ENCODE assay signal across 8 mouse cellular contexts in the genomic region with DNA sequence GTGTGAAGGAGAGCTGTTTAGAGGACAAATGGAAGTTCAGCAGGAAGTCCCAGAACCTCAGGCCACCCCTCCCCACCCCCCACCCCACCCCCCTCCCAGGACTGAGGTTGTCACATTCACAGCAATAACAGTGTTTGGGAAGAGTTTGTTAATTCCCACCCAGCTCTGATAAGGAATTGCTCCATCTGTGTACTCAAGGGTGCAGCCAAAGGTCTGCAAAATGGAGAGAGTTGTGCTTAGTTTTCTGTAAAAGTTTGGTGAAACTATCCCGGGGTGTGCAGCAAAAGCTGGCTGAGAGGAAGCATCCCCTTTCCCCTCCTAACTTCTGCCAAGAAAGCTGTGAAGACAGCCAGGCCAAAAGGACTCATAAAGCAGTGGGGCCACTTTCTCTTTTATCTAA. TPM values are rescaled to one million over a fixed set of nuclear protein-coding genes. Genes with fewer than 3 reads are reported as not detected.
DNase-seq lines count a peak whose midpoint lies in the region; ATAC-seq lines count a peak whose summit lies in the region.

No protein-coding gene starts in this region.

- H3K9me3 ChIP-seq in megakaryocyte, embryonic 14.5 days = no peaks in the 10 kb centered on the region
- H3K9me3 ChIP-seq in heart, embryonic 11.5 days (replicated peaks; ENCODE audit: control insufficient read depth, low read length) = no peaks in the 10 kb centered on the region
- no peaks in the 10 kb centered on the region for H3K9me3 ChIP-seq in midbrain, embryonic 15.5 days

- peaks cover under 1% of the 10 kb centered on the region for H3K27me3 ChIP-seq in megakaryocyte, embryonic 14.5 days (replicated peaks)
- no peaks in the 10 kb centered on the region for H3K27me3 ChIP-seq in heart, embryonic 11.5 days (ENCODE audit: control insufficient read depth, insufficient read depth, low read length)
- no peaks in the 10 kb centered on the region for H3K27me3 ChIP-seq in midbrain, embryonic 15.5 days (replicated peaks)

- 20% methylated on average over 1 of the region's 1 CpGs for WGBS in heart, embryonic 11.5 days (ENCODE audit: insufficient replicate concordance)
- 50% methylated on average over 1 of the region's 1 CpGs for WGBS in midbrain, embryonic 15.5 days

- H3K4me1 ChIP-seq in megakaryocyte, embryonic 14.5 days = peaks cover 67% of the 10 kb centered on the region
- peaks cover 17% of the 10 kb centered on the region for H3K4me1 ChIP-seq in heart, embryonic 11.5 days (ENCODE audit: control insufficient read depth, insufficient read depth, low read length)
- peaks cover 17% of the 10 kb centered on the region for H3K4me1 ChIP-seq in midbrain, embryonic 15.5 days

- H3K4me2 ChIP-seq in heart, embryonic 11.5 days = peak overlapping the region; percentile 72
- peak overlapping the region; percentile 59 for H3K4me2 ChIP-seq in midbrain, embryonic 15.5 days

- H3K27ac ChIP-seq in heart, embryonic 11.5 days (ENCODE audit: low read depth, low read length) = 0 out of 2 replicates have a peak overlapping the region, but pooled peaks have one; percentile 25
- H3K27ac ChIP-seq in midbrain, embryonic 15.5 days = no peak overlapping the region

- intact Hi-C loops in left cerebral cortex, postnatal 36 days (cut with DNase I) = no loop called here

- ATAC-seq in megakaryocyte, adult 5-6 weeks (ENCODE audit: poor library complexity, severe bottlenecking) = no peak
- no peak for ATAC-seq in heart, embryonic 11.5 days (replicated peaks; ENCODE audit: insufficient number of reproducible peaks, low FRiP score, low TSS enrichment)
- ATAC-seq in midbrain, embryonic 15.5 days (replicated peaks) = no peak
- ATAC-seq in monocyte, adult 5-6 weeks (replicated peaks; ENCODE audit: insufficient number of reproducible peaks, low FRiP score, low TSS enrichment, poor library complexity, severe bottlenecking) = no peak
- no peak for ATAC-seq in frontal cortex, adult (ENCODE audit: low TSS enrichment)

- H3K9ac ChIP-seq in heart, embryonic 11.5 days (ENCODE audit: low read depth, low read length) = no peak overlapping the region; the same call in 1 of the 2 replicates
- H3K9ac ChIP-seq in midbrain, embryonic 15.5 days = no peak overlapping the region

- H3K4me3 ChIP-seq in megakaryocyte, embryonic 14.5 days (replicated peaks) = peak overlapping the region; percentile 91
- H3K4me3 ChIP-seq in heart, embryonic 11.5 days (ENCODE audit: low read depth, low read length) = peak overlapping the region; percentile 79
- H3K4me3 ChIP-seq in midbrain, embryonic 15.5 days = peak overlapping the region; percentile 74; the same call in 1 of the 2 replicates

- peaks cover 40% of the 10 kb centered on the region for H3K36me3 ChIP-seq in megakaryocyte, embryonic 14.5 days (replicated peaks; ENCODE audit: low read length)
- H3K36me3 ChIP-seq in heart, embryonic 11.5 days (ENCODE audit: control insufficient read depth, insufficient read depth, low read length) = no peaks in the 10 kb centered on the region
- no peaks in the 10 kb centered on the region for H3K36me3 ChIP-seq in midbrain, embryonic 15.5 days (replicated peaks)

- DNase-seq in kidney, postnatal 14 days = peak; percentile 47
- no peak for DNase-seq in left cerebral cortex, postnatal 36 days (ENCODE audit: low spot score in 2 of 2)

RNA-seq across cellular contexts. Expression of gene Sfxn1, which starts 1.4 kb away (rescaled TPM):
- 4.1 and 14.0 TPM in 2 replicates for polyA plus RNA-seq in megakaryocyte, embryonic 14.5 days (2012; ENCODE audit: insufficient read depth, low replicate concordance)
- total RNA-seq in megakaryocyte, adult 5-6 weeks (2015) = 41.1 and 41.5 TPM in 2 replicates
- 25.2 and 30.4 TPM in 2 replicates for total RNA-seq in megakaryocyte, adult 5-6 weeks (2017)
- 35.0 and 38.4 TPM in 2 replicates for polyA plus RNA-seq in heart, embryonic 11.5 days (2014; fragmentation: Nextera tagmentation; extraction: Ambion mirVana)
- 96.8 and 102 TPM in 2 replicates for polyA plus RNA-seq in midbrain, embryonic 15.5 days (2015; fragmentation: Nextera tagmentation; extraction: Ambion mirVana)
- 8.5 to 25.4 TPM (median 10.1 TPM) in 3 replicates for total RNA-seq in monocyte, adult 5-6 weeks (2017)
- 10 to 100 TPM; 46.0 to 47.8 TPM for total RNA-seq in left cerebral cortex, postnatal 36 days (2021)

RNA-seq across cellular contexts. Expression of gene Drd1, which starts 17.6 kb away (rescaled TPM):
- not detected in 2 replicates for polyA plus RNA-seq in megakaryocyte, embryonic 14.5 days (2012; ENCODE audit: insufficient read depth, low replicate concordance)
- total RNA-seq in megakaryocyte, adult 5-6 weeks (2015) = not detected in 2 replicates
- not detected in 2 replicates for total RNA-seq in megakaryocyte, adult 5-6 weeks (2017)
- polyA plus RNA-seq in heart, embryonic 11.5 days (2014; fragmentation: Nextera tagmentation; extraction: Ambion mirVana) = 0.24 TPM in 1 of 2 replicates, not detected in the other
- 3.0 and 3.3 TPM in 2 replicates for polyA plus RNA-seq in midbrain, embryonic 15.5 days (2015; fragmentation: Nextera tagmentation; extraction: Ambion mirVana)
- total RNA-seq in monocyte, adult 5-6 weeks (2017) = not detected in 3 replicates
- total RNA-seq in left cerebral cortex, postnatal 36 days (2021) = 10 to 100 TPM; 30.1 to 51.9 TPM

Comparison
In these comparisons a context has a peak if more than half of its experiments do, and no peak if none do; other contexts are left out.
1. RNA of gene Drd1, which starts 17.6 kb away (total RNA-seq): 30.1 to 51.9 TPM in left cerebral cortex, postnatal 36 days; not detected in megakaryocyte, adult 5-6 weeks and not detected in monocyte, adult 5-6 weeks; every median in the first group is over 10 times any median in the second.
2. Peak in every context shown above with its lines, with median percentiles within 50 percentile points of each other: H3K4me3 ChIP-seq.